11 mouse cellular contexts compared by ENCODE assay signal in the genomic region with DNA sequence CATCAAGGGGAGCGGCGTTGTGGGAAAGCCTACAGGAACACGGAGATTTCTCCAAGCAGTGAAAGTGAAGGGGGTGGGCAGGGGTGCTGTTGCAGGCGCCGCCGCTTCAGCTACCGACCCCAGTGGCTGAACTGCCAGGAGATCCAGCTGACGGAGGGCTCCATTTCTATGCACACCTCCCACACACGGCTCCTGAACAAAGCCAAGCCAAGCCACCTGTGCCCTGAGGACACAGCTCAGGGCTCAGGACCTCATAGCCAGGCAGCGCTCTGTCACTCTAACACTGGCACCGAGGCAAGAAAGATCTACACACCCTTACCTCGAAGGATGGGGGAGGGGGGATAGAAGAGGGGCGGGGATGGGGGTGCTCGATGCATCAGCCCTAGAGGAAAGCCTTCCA. TPM values are rescaled to one million over a fixed set of nuclear protein-coding genes. Genes with fewer than 3 reads are reported as not detected.
DNase-seq lines count a peak whose midpoint lies in the region; ATAC-seq and TF ChIP-seq lines count a peak whose summit lies in the region.
"Had no signal": no experiment of that assay in that cellular context is flagged by ENCODE, and none has a peak within 500 bp of the region (broad histone marks: within the 10 kb centered on the region; RNA-seq: fewer than 3 reads in every experiment).

No protein-coding gene starts in this region.

- no peak overlapping the region for H3K27ac ChIP-seq in heart, postnatal 0 days (ENCODE audit: low read depth)
- H3K27ac ChIP-seq in embryonic facial prominence, embryonic 15.5 days (replicated peaks): peak overlapping the region; percentile 61
- H3K27ac ChIP-seq in limb, embryonic 11.5 days (replicated peaks; ENCODE audit: low read depth, low read length): no peak overlapping the region
- H3K27ac ChIP-seq in neural tube, embryonic 15.5 days (replicated peaks): peak overlapping the region; percentile 67; the same call in 1 of the 2 replicates
- H3K27ac ChIP-seq in lung, postnatal 0 days (ENCODE audit: low read length): no peak overlapping the region

- H3K9me3 ChIP-seq in heart, postnatal 0 days (replicated peaks; ENCODE audit: control insufficient read depth, low read length): no peaks in the 10 kb centered on the region
- no peaks in the 10 kb centered on the region for H3K9me3 ChIP-seq in embryonic facial prominence, embryonic 15.5 days (replicated peaks)
- no peaks in the 10 kb centered on the region for H3K9me3 ChIP-seq in limb, embryonic 11.5 days (ENCODE audit: control insufficient read depth, low read length)
- no peaks in the 10 kb centered on the region for H3K9me3 ChIP-seq in neural tube, embryonic 15.5 days (replicated peaks)
- no peaks in the 10 kb centered on the region for H3K9me3 ChIP-seq in lung, postnatal 0 days (ENCODE audit: low read length)

- no peak overlapping the region for H3K4me3 ChIP-seq in heart, postnatal 0 days (ENCODE audit: low read depth, low read length)
- no peak overlapping the region for H3K4me3 ChIP-seq in embryonic facial prominence, embryonic 15.5 days (replicated peaks)
- H3K4me3 ChIP-seq in limb, embryonic 11.5 days (ENCODE audit: low read depth, low read length): no peak overlapping the region
- H3K4me3 ChIP-seq in neural tube, embryonic 15.5 days (replicated peaks): no peak overlapping the region
- H3K4me3 ChIP-seq in lung, postnatal 0 days (ENCODE audit: low read depth, low read length): no peak overlapping the region

- peaks cover 22% of the 10 kb centered on the region for H3K4me1 ChIP-seq in heart, postnatal 0 days (ENCODE audit: control insufficient read depth, insufficient read depth)
- H3K4me1 ChIP-seq in embryonic facial prominence, embryonic 15.5 days: peaks cover 97% of the 10 kb centered on the region
- H3K4me1 ChIP-seq in limb, embryonic 11.5 days (ENCODE audit: control insufficient read depth, insufficient read depth, low read length): peaks cover 88% of the 10 kb centered on the region
- H3K4me1 ChIP-seq in neural tube, embryonic 15.5 days: peaks cover 83% of the 10 kb centered on the region
- H3K4me1 ChIP-seq in lung, postnatal 0 days (ENCODE audit: insufficient read depth, low read depth, low read length): 0 out of 2 replicates have a peak, but pooled peaks cover 7% of the 10 kb centered on the region

- no peak for DNase-seq in heart, postnatal 0 days (ENCODE audit: low spot score)
- no peak for DNase-seq in heart, postnatal 14 days
- peak; percentile 57 for DNase-seq in limb, embryonic 11.5 days (ENCODE audit: low spot score)
- DNase-seq in lung, postnatal 0 days (ENCODE audit: low spot score): no peak
- DNase-seq in testis, postnatal 14 days (ENCODE audit: low spot score): no peak
- DNase-seq in cerebellum, adult 18-20 months: no peak
- DNase-seq: adrenal gland, adult 8-10 months; heart, postnatal 10 days; right cerebral cortex, postnatal 25 days had no signal

- H3K36me3 ChIP-seq in heart, postnatal 0 days (replicated peaks; ENCODE audit: control insufficient read depth, insufficient read depth, low read length): no peaks in the 10 kb centered on the region
- no peaks in the 10 kb centered on the region for H3K36me3 ChIP-seq in embryonic facial prominence, embryonic 15.5 days
- H3K36me3 ChIP-seq in limb, embryonic 11.5 days (ENCODE audit: control insufficient read depth, insufficient read depth, low read length): no peaks in the 10 kb centered on the region
- no peaks in the 10 kb centered on the region for H3K36me3 ChIP-seq in neural tube, embryonic 15.5 days
- H3K36me3 ChIP-seq in lung, postnatal 0 days (ENCODE audit: insufficient read depth, low read length): no peaks in the 10 kb centered on the region

- no peak for TF ChIP-seq CTCF in heart, postnatal 0 days (IDR thresholded peaks at IDR 0.05; ENCODE audit: low read depth)
- TF ChIP-seq CTCF in lung, postnatal 0 days (IDR thresholded peaks at IDR 0.05): no peak

- no peak for ATAC-seq in heart, postnatal 0 days (ENCODE audit: insufficient read depth, low read depth)
- no peak for ATAC-seq in embryonic facial prominence, embryonic 15.5 days (ENCODE audit: insufficient number of reproducible peaks, low FRiP score, low TSS enrichment, low read depth)
- ATAC-seq in limb, embryonic 11.5 days (ENCODE audit: insufficient number of reproducible peaks, low FRiP score, low TSS enrichment, low read depth): no peak
- ATAC-seq in neural tube, embryonic 15.5 days (ENCODE audit: low FRiP score): no peak
- no peak for ATAC-seq in lung, postnatal 0 days

- TF ChIP-seq EP300 in heart, postnatal 0 days (IDR thresholded peaks at IDR 0.05; ENCODE audit: low read depth): no peak
- no peak for TF ChIP-seq EP300 in lung, postnatal 0 days (IDR thresholded peaks at IDR 0.05)

- H3K9ac ChIP-seq in heart, postnatal 0 days (replicated peaks; ENCODE audit: low read depth, low read length): no peak overlapping the region
- no peak overlapping the region for H3K9ac ChIP-seq in embryonic facial prominence, embryonic 15.5 days
- H3K9ac ChIP-seq in limb, embryonic 11.5 days (ENCODE audit: low read length): no peak overlapping the region
- 0 out of 2 replicates have a peak overlapping the region, but pooled peaks have one; percentile 26 for H3K9ac ChIP-seq in neural tube, embryonic 15.5 days (replicated peaks)
- no peak overlapping the region for H3K9ac ChIP-seq in lung, postnatal 0 days (replicated peaks; ENCODE audit: low read depth)

- no peaks in the 10 kb centered on the region for H3K27me3 ChIP-seq in heart, postnatal 0 days (ENCODE audit: control insufficient read depth, insufficient read depth, low read length)
- H3K27me3 ChIP-seq in embryonic facial prominence, embryonic 15.5 days: no peaks in the 10 kb centered on the region
- H3K27me3 ChIP-seq in limb, embryonic 11.5 days (ENCODE audit: control insufficient read depth, insufficient read depth, low read length): no peaks in the 10 kb centered on the region
- no peaks in the 10 kb centered on the region for H3K27me3 ChIP-seq in neural tube, embryonic 15.5 days (replicated peaks)
- H3K27me3 ChIP-seq in lung, postnatal 0 days (replicated peaks; ENCODE audit: insufficient read depth, low read length): peaks cover 17% of the 10 kb centered on the region

- H3K4me2 ChIP-seq in heart, postnatal 0 days (ENCODE audit: low read depth, low read length): peak overlapping the region; percentile 11
- peak overlapping the region; percentile 47; the same call in 1 of the 2 replicates for H3K4me2 ChIP-seq in embryonic facial prominence, embryonic 15.5 days (replicated peaks)
- H3K4me2 ChIP-seq in limb, embryonic 11.5 days (ENCODE audit: low read depth, severe bottlenecking): peak overlapping the region; percentile 75
- H3K4me2 ChIP-seq in neural tube, embryonic 15.5 days: peak overlapping the region; percentile 55
- no peak overlapping the region for H3K4me2 ChIP-seq in lung, postnatal 0 days (replicated peaks; ENCODE audit: low read depth, low read length)

- WGBS in heart, postnatal 0 days: 29% methylated on average over 14 of the region's 14 CpGs
- 19% methylated on average over 14 of the region's 14 CpGs for WGBS in embryonic facial prominence, embryonic 15.5 days
- 5% methylated on average over 14 of the region's 14 CpGs for WGBS in limb, embryonic 11.5 days
- WGBS in neural tube, embryonic 15.5 days: 18% methylated on average over 14 of the region's 14 CpGs
- 38% methylated on average over 14 of the region's 14 CpGs for WGBS in lung, postnatal 0 days

- intact Hi-C loops in heart, postnatal 14 days (cut with DNase I): no loop called here

RNA-seq across cellular contexts. Expression of gene Bcl11b, which starts 25.3 kb away (rescaled TPM):
- total RNA-seq in heart, postnatal 0 days (2014; rRNA removed; ENCODE audit: low replicate concordance): 2.7 and 7.3 TPM in 2 replicates
- polyA plus RNA-seq in heart, postnatal 0 days (2015; fragmentation: Nextera tagmentation; extraction: Ambion mirVana): 2.1 and 2.2 TPM in 2 replicates
- 1 to 10 TPM; 1.2 to 8.6 TPM for total RNA-seq in heart, postnatal 14 days (2021)
- 27.0 and 28.8 TPM in 2 replicates for polyA plus RNA-seq in embryonic facial prominence, embryonic 15.5 days (2015; fragmentation: Nextera tagmentation; extraction: Ambion mirVana)
- polyA plus RNA-seq in limb, embryonic 11.5 days (2014; fragmentation: Nextera tagmentation; extraction: Ambion mirVana): 8.7 and 12.3 TPM in 2 replicates
- 21.6 and 22.2 TPM in 2 replicates for polyA plus RNA-seq in neural tube, embryonic 15.5 days (2015; fragmentation: Nextera tagmentation; extraction: Ambion mirVana)
- polyA plus RNA-seq in lung, postnatal 0 days (2015; fragmentation: Nextera tagmentation; extraction: Ambion mirVana): 0.44 and 0.46 TPM in 2 replicates

Comparison
In these comparisons a context has a peak if more than half of its experiments do, and no peak if none do; other contexts are left out.
1. H3K27ac ChIP-seq: peak in embryonic facial prominence, embryonic 15.5 days (single experiment) and neural tube, embryonic 15.5 days (single experiment); none in heart, postnatal 0 days (single experiment), limb, embryonic 11.5 days (single experiment) and lung, postnatal 0 days (single experiment).